Mouse (Mus musculus) intestine, postnatal 0 days (tissue): ENCODE data around the gene Rxfp1. TPM values are rescaled to one million over a fixed set of nuclear protein-coding genes. Genes with fewer than 3 reads are reported as not detected.

Source experiments
- ATAC-seq: fragments of 200-750 bp; cut with Nextera tagmentation; 2 replicates; pipeline ENCODE4 v1.8.0; 2017; ENCODE audit warnings: mild to moderate bottlenecking, moderate TSS enrichment, moderate library complexity
- H3K27ac ChIP-seq: fragments of 300-500 bp; sonication (generic); 2 replicates; pipeline ENCODE4 v1.5.1; 2014; ENCODE audit warnings: mild to moderate bottlenecking, low read depth, low read length, moderate library complexity
- H3K27me3 ChIP-seq: fragments of 300-500 bp; sonication (generic); replicated peaks from 2 replicates; pipeline ENCODE4 v1.6.1; 2014; ENCODE audit warnings: low read length, mixed read lengths; ENCODE audit not compliant: control insufficient read depth, insufficient read depth
- H3K36me3 ChIP-seq: fragments of 300-500 bp; sonication (generic); 2 replicates; pipeline ENCODE4 v1.6.1; 2014; ENCODE audit warnings: mild to moderate bottlenecking, moderate library complexity; ENCODE audit not compliant: control insufficient read depth, insufficient read depth
- H3K4me1 ChIP-seq: fragments of 300-500 bp; sonication (generic); replicated peaks from 2 replicates; pipeline ENCODE4 v1.6.1; 2014; ENCODE audit warnings: antibody characterized with exemption, low read length, mixed read lengths; ENCODE audit not compliant: control insufficient read depth, insufficient read depth
- H3K4me2 ChIP-seq: fragments of 300-500 bp; sonication (generic); replicated peaks from 2 replicates; pipeline ENCODE4 v1.6.1; 2014; ENCODE audit warnings: low read depth, mild to moderate bottlenecking, moderate library complexity
- H3K4me3 ChIP-seq: fragments of 300-500 bp; sonication (generic); 2 replicates; pipeline ENCODE4 v1.5.1; 2014; ENCODE audit warnings: low read depth, low read length
- H3K9ac ChIP-seq: fragments of 300-500 bp; sonication (generic); 2 replicates; pipeline ENCODE4 v1.6.1; 2014; ENCODE audit warnings: mild to moderate bottlenecking, low read depth, low read length
- H3K9me3 ChIP-seq: fragments of 300-500 bp; sonication (generic); 2 replicates; pipeline ENCODE4 v1.6.1; 2016; ENCODE audit warnings: mixed run types; ENCODE audit not compliant: control insufficient read depth
- CTCF ChIP-seq: sonication (generic); IDR thresholded peaks from 2 replicates; pipeline ENCODE4 v1.5.1; 2016; ENCODE audit warnings: low read depth, mild to moderate bottlenecking, control low read depth, antibody characterized with exemption, moderate library complexity
- WGBS: fragments of 180-500 bp; shearing (Covaris S2); extraction: QIAGEN DNeasy Blood & Tissue Kit; methylation state at CpG from one replicate; pipeline ENCODE4 v1.1.7; 2014; 5-methylcytosine and 5-hydroxymethylcytosine counted together
- polyA plus RNA-seq: library from polyadenylated mRNA; unstranded; fragments of >200 nt; fragmentation: Nextera tagmentation; extraction: Ambion mirVana; gene quantifications from 2 replicates; pipeline ENCODE4 v1.2.1, GENCODE M21; 2015

Gene Rxfp1
- polyA plus RNA-seq, 1 experiment from 2014 or later = 0.03 TPM

DNA sequence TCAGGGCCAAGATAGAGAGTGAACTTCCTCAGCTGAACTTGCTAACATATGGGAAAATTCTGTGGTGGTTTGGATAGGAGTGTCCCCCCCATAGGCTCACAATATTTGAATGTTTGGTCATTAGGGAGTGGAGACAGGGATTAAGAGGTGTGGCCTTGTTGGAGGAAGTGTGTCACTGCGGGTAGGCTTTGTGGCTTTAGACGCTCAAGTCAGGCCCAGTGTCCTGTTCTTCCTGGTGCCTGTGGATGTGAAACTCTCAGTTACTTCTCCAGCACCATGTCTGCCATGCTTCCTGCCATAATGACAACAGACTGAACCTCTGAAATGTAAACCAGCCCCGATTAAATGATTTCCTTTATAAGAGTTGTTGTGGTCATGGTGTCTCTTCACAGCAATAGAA, 61.3 kb downstream of the Rxfp1 start:
- H3K27me3 ChIP-seq = no peaks in the 10 kb centered on the region
- no peak overlapping the region for H3K9ac ChIP-seq
- no peaks in the 10 kb centered on the region for H3K9me3 ChIP-seq
- no peak for ATAC-seq
- no peak for TF ChIP-seq CTCF
- no peak overlapping the region for H3K4me2 ChIP-seq
- no peak overlapping the region for H3K4me3 ChIP-seq
- H3K4me1 ChIP-seq = no peaks in the 10 kb centered on the region
- H3K27ac ChIP-seq = no peak overlapping the region
- H3K36me3 ChIP-seq = no peaks in the 10 kb centered on the region
- WGBS = 84% methylated on average over 3 of the region's 3 CpGs

DNA sequence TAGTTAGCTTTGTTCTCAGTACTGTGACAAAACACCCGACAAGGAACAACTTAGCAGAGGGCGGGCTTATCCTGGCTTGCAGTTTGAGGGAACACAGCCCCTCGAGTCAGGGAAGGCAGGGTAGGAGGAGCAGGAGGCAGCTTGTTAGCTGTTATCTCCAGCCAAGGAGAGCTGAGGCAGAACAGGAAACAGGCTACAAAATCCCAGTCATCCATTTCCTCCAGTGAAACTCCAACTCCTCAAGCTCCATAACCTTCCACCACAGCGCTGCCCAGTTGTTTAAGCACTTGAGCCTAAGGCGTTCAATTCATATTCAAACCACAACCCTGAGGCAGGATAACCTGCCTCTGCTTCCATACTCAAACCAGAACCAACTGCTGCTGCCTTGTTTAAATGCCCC, 63.0 kb downstream of the Rxfp1 start:
- Histone ChIP-seq H3K27ac (no peak overlapping the region), H3K9me3 (no peaks in the 10 kb centered on the region), H3K9ac (no peak overlapping the region), H3K27me3 (no peaks in the 10 kb centered on the region), H3K4me3 (no peak overlapping the region), H3K4me1 (no peaks in the 10 kb centered on the region), H3K4me2 (no peak overlapping the region), H3K36me3 (no peaks in the 10 kb centered on the region)
- no peak for TF ChIP-seq CTCF
- no peak for ATAC-seq
- 82% methylated on average over 5 of the region's 5 CpGs for WGBS

DNA sequence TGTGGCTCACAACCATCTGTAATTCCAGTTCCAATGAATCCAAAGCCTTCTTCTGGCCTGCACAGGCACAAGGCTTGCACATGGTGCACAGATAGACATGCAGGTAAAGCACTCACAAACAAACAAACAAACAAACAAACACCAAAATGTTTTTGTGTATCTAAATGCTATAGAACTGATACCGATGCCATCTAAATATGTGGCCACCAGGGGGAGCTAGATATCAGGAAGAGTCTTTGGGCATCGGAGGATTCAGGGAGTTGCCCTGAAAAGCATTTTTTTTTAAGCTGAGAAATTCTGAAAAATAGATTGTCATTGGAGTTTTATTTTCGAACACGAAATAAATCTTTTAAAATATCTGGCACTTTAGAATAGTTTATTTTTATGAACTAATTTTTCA, 64.6 kb downstream of the Rxfp1 start:
- WGBS = 11% methylated on average over 4 of the region's 4 CpGs
- Histone ChIP-seq H3K4me2 (no peak overlapping the region), H3K36me3 (no peaks in the 10 kb centered on the region), H3K4me1 (no peaks in the 10 kb centered on the region), H3K27me3 (no peaks in the 10 kb centered on the region), H3K4me3 (no peak overlapping the region), H3K27ac (no peak overlapping the region), H3K9me3 (no peaks in the 10 kb centered on the region), H3K9ac (no peak overlapping the region)
- peak; percentile 83 for TF ChIP-seq CTCF
- ATAC-seq = no peak

DNA sequence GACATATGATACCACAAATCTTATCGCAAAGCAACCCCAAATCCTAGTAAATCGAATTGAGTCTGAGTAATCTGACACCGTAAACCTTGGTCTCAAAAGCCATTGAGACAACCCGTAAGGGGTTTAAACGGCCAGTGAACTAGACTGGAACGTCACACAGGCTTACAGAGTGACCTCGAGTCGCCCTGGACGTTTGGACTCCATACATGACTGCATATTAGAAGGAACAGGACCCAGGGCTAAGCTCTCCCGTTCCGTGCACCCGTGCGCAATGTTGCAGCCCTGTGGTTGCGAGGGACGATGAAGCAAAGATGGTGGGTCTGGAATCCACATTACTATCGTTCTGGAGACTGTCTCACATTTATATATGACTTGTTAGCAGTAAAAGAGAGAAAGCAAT, 65.5 kb downstream of the Rxfp1 start:
- no peak for TF ChIP-seq CTCF
- no peaks in the 10 kb centered on the region for H3K9me3 ChIP-seq
- no peak overlapping the region for H3K4me3 ChIP-seq
- no peaks in the 10 kb centered on the region for H3K4me1 ChIP-seq
- no peaks in the 10 kb centered on the region for H3K36me3 ChIP-seq
- no peak for ATAC-seq
- H3K4me2 ChIP-seq = no peak overlapping the region
- 83% methylated on average over 16 of the region's 16 CpGs for WGBS
- no peaks in the 10 kb centered on the region for H3K27me3 ChIP-seq
- H3K9ac ChIP-seq = no peak overlapping the region
- H3K27ac ChIP-seq = no peak overlapping the region

DNA sequence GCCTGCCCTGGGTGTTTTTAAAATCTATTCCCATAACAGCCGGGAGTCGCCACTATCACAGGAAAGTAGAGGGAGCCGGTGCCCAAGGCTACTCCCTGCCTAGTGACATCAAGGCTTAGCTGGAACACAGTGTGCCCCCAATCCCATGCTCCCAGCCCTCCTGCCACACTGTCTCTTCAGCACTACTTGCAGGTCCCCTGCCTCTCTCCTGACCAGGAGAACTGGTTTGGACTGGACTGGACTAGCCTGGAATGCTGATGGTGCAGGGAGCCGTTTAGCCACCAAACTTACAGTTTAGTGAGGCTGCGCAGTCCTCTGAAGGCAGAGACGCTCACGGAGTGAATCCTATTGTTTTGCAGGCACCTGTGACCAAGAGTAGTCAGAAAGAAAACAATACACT, 67.1 kb downstream of the Rxfp1 start:
- Histone ChIP-seq H3K9ac (no peak overlapping the region), H3K4me2 (no peak overlapping the region), H3K4me3 (no peak overlapping the region), H3K27ac (no peak overlapping the region), H3K27me3 (no peaks in the 10 kb centered on the region), H3K4me1 (no peaks in the 10 kb centered on the region), H3K9me3 (no peaks in the 10 kb centered on the region), H3K36me3 (no peaks in the 10 kb centered on the region)
- ATAC-seq = no peak
- 83% methylated on average over 7 of the region's 7 CpGs for WGBS
- no peak for TF ChIP-seq CTCF

DNA sequence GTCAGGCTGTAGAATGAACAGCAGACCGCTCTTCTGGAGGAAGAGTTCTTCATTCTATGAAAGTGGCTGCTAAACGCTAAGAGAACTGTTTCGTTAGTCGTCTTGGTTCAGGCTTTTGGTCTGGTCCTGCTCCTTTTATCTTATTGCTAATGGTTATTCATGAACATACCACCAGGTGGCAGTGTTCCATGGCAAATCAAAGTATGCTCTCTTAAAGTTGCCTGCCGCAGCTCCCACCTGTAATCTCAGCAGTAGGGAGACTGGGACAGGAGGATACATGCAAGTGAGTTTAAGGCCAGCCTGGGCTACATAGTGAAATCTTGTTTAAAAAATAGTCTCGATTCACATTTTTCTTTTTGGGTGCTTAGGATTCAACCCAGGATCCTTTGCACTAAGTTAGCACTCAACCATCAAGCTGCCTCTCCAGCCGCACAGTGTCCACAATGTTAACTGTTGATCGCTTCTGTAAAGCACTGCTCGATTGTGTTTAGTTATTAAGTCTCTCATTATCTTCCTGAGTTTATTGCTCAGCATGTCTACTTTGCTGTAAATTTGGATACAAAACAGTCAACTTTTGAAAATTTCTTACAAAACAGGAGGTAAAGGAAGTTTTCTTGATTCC, 72.8 kb downstream of the Rxfp1 start:
- WGBS = 36% methylated on average over 9 of the region's 9 CpGs
- H3K4me1 ChIP-seq = no peaks in the 10 kb centered on the region
- no peak for ATAC-seq
- no peaks in the 10 kb centered on the region for H3K36me3 ChIP-seq
- no peak overlapping the region for H3K27ac ChIP-seq
- H3K4me2 ChIP-seq = no peak overlapping the region
- H3K4me3 ChIP-seq = no peak overlapping the region
- no peaks in the 10 kb centered on the region for H3K27me3 ChIP-seq
- H3K9ac ChIP-seq = no peak overlapping the region
- peak; percentile 89 for TF ChIP-seq CTCF
- H3K9me3 ChIP-seq = no peaks in the 10 kb centered on the region

DNA sequence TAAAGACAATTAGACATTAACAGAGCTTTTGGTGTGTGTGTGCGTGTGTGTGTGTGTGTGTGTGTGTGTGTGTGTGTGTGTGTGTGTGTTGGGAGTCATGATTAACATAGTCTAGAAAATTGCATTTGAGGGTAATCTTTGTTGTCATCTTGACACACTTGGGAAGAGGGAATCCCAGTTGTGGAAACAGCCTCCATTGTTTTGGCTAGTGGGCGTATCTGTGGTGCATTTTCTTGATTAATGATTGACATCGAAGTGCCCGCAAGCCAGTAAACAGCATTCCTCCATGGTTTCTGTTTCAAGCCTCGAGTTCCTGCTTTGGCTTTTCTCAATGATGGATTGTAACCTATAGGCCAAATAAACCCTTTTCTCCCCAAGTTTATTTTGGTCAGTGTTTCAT, 81.0 kb downstream of the Rxfp1 start:
- 25% methylated on average over 5 of the region's 5 CpGs for WGBS
- Histone ChIP-seq H3K36me3 (no peaks in the 10 kb centered on the region), H3K9ac (no peak overlapping the region), H3K4me1 (no peaks in the 10 kb centered on the region), H3K27ac (no peak overlapping the region), H3K4me2 (no peak overlapping the region; the same call in 1 of the 2 replicates), H3K4me3 (no peak overlapping the region), H3K9me3 (no peaks in the 10 kb centered on the region), H3K27me3 (no peaks in the 10 kb centered on the region)
- TF ChIP-seq CTCF = no peak
- ATAC-seq = no peak
